10 mouse cellular contexts compared by ENCODE assay signal in genomic region chr6:29833568-29834255, GRCm38 (mm10).
DNase-seq lines count a peak whose midpoint lies in the region; TF ChIP-seq lines count a peak whose summit lies in the region.
"Had no signal": no experiment of that assay in that cellular context is flagged by ENCODE, and none has a peak within 500 bp of the region (broad histone marks: within the 10 kb centered on the region; RNA-seq: fewer than 3 reads in every experiment).

No protein-coding gene starts in this region.

- TF ChIP-seq POLR2A in kidney, adult 2 months (IDR thresholded peaks at IDR 0.05; ENCODE audit: low read depth, low read length): no peak

- H3K27me3 ChIP-seq in kidney, adult 2 months (replicated peaks; ENCODE audit: control insufficient read depth, insufficient read depth, low read length): no peaks in the 10 kb centered on the region
- H3K27me3 ChIP-seq: liver, embryonic 15.5 days had no signal

- no peaks in the 10 kb centered on the region; the same call in 1 of the 2 replicates for H3K36me3 ChIP-seq in kidney, adult 2 months (ENCODE audit: control insufficient read depth, insufficient read depth, low read length)
- H3K36me3 ChIP-seq: hindbrain, embryonic 10.5 days; liver, embryonic 15.5 days had no signal

- H3K4me3 ChIP-seq in kidney, adult 2 months (ENCODE audit: insufficient read depth, low read depth, low read length): no peak overlapping the region
- H3K4me3 ChIP-seq: hindbrain, embryonic 10.5 days; liver, embryonic 15.5 days had no signal

- H3K4me1 ChIP-seq in kidney, adult 2 months (ENCODE audit: control insufficient read depth, insufficient read depth, low read length): peaks cover 25% of the 10 kb centered on the region
- H3K4me1 ChIP-seq: hindbrain, embryonic 10.5 days; liver, embryonic 15.5 days had no signal

- no peak for TF ChIP-seq CTCF in kidney, adult 2 months (conservative IDR thresholded peaks at IDR 0.05; ENCODE audit: insufficient read depth, insufficient read length, low read depth, low read length)

- peak; percentile 64 for DNase-seq in kidney, adult 2 months
- DNase-seq in kidney, adult 11 months: no peak
- peak; percentile 23 for DNase-seq in urinary bladder, postnatal 25 days (ENCODE audit: low spot score)
- DNase-seq in urinary bladder, postnatal 4 days (ENCODE audit: low spot score in 2 of 2): no peak
- DNase-seq in embryo, embryonic 10.5 days (ENCODE audit: low spot score): peak; percentile 49
- DNase-seq in left cerebral cortex, adult 18-20 months (ENCODE audit: low spot score in 2 of 2): no peak
- DNase-seq in ovary, postnatal 36 days (ENCODE audit: low spot score): no peak
- DNase-seq in left cerebral cortex, adult 8-10 months (ENCODE audit: low spot score in 2 of 2): no peak

- no peak overlapping the region for H3K27ac ChIP-seq in kidney, adult 2 months (ENCODE audit: insufficient read depth, low read depth, low read length)
- H3K27ac ChIP-seq: hindbrain, embryonic 10.5 days; liver, embryonic 15.5 days had no signal

- WGBS in kidney, adult 2 months: 52% methylated on average over 4 of the region's 4 CpGs

Comparison
In these comparisons a context has a peak if more than half of its experiments do, and no peak if none do; other contexts are left out.
1. DNase-seq: peak in kidney, adult 2 months (single experiment), urinary bladder, postnatal 25 days (single experiment) and embryo, embryonic 10.5 days (single experiment); none in kidney, adult 11 months (single experiment), urinary bladder, postnatal 4 days (0 of 2), left cerebral cortex, adult 18-20 months (0 of 2), ovary, postnatal 36 days (single experiment) and left cerebral cortex, adult 8-10 months (0 of 2).